Mouse (Mus musculus): ENCODE measurements around the gene Tsen34. TPM values are rescaled to one million over a fixed set of nuclear protein-coding genes. Genes with fewer than 3 reads are reported as not detected.

Tsen34 gene
- polyA plus RNA-seq, 1 experiment from 2014 or later = 244 TPM

DNA sequence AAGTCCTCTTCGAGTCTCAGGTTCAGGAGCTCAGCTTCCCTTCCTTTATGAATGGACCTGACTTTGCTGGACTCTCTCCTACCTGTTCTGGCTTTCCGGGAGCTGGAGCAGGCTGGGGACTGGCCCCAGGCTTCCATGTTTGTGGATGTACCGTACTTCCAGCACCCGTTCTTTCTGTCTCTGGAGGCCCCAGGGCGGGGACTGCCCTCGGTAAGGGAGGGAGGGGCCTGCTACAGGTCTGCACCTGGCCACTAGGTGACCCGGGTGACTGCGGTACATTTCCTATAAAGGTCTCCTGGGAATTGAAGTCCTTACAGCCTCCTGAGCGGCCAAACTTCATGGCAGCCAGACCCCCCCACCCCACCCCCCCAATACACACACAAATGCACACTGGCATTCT, 15.3 kb upstream of the Tsen34 start, which contains the start of gene Tmc4:
Tmc4 (minus strand) TSS at position 212 of the 400 bp plus-strand sequence.
- Histone ChIP-seq H3K9ac (ENCODE audit: low read length) (no peak within 1 kb of the TSS), H3K36me3 (ENCODE audit: control insufficient read depth, insufficient read depth, low read length) (no peaks in the 10 kb centered on the region; the same call in 1 of the 2 replicates), H3K27me3 (ENCODE audit: control insufficient read depth, insufficient read depth, low read length) (no peaks in the 10 kb centered on the region), H3K4me2 (ENCODE audit: low read depth) (no peak within 1 kb of the TSS), H3K4me3 (ENCODE audit: low read depth, low read length) (no peak within 1 kb of the TSS), H3K27ac (ENCODE audit: low read depth, low read length) (no peak within 1 kb of the TSS), H3K4me1 (ENCODE audit: control insufficient read depth, insufficient read depth, low read length) (no peaks in the 10 kb centered on the region), H3K9me3 (ENCODE audit: control insufficient read depth, low read length) (no peaks in the 10 kb centered on the region)
- no peak for ATAC-seq (ENCODE audit: insufficient read depth, low FRiP score, low TSS enrichment)
- no peak for DNase-seq (ENCODE audit: low spot score)
- 60% methylated on average over 9 of the region's 9 CpGs for WGBS

DNA sequence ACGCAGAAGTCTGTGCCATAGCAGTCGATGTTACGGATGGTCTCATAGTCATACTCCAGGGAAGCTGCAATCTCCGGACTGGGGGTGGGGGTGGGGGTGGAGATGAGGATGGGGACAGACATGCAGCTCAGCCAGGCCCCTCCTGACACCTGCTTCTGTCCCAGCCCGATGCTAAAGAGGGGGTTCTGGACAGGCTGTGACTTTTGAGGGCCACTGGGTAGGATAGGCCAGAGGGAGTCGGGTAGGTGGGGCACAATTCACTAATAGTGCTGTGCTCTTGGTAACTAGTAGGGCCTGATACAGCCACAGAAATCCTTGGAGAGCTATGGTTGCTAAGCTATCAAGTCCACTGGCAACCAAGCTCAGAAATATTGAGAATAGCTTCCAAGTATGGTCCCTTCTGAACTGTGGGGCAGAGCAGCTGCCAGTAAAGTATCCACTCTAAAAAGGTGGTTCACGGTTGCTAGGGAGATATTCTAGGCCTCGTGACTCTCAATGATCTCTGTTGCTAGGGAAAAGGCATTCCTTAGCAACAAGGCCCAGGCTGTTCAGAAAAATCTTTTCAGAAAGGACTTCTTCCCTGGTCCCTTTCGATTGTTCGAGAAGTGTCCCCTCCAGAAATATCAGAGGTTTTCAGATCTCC, 8.6 kb upstream of the Tsen34 start:
- DNase-seq (ENCODE audit: low spot score) (peak; percentile 25), ATAC-seq (ENCODE audit: insufficient read depth, low FRiP score, low TSS enrichment) (peak; percentile 61)
- Histone ChIP-seq H3K4me3 (ENCODE audit: low read depth, low read length) (no peak overlapping the region), H3K27ac (ENCODE audit: low read depth, low read length) (0 out of 2 replicates have a peak overlapping the region, but pooled peaks have one; percentile 27), H3K4me2 (ENCODE audit: low read depth) (no peak overlapping the region), H3K36me3 (ENCODE audit: control insufficient read depth, insufficient read depth, low read length) (peaks cover 3% of the 10 kb centered on the region; the same call in 1 of the 2 replicates), H3K9me3 (ENCODE audit: control insufficient read depth, low read length) (no peaks in the 10 kb centered on the region), H3K27me3 (ENCODE audit: control insufficient read depth, insufficient read depth, low read length) (no peaks in the 10 kb centered on the region), H3K4me1 (ENCODE audit: control insufficient read depth, insufficient read depth, low read length) (peaks cover 4% of the 10 kb centered on the region), H3K9ac (ENCODE audit: low read length) (no peak overlapping the region)
- whole genome bisulfite sequencing = 77% methylated on average over 10 of the region's 10 CpGs

DNA sequence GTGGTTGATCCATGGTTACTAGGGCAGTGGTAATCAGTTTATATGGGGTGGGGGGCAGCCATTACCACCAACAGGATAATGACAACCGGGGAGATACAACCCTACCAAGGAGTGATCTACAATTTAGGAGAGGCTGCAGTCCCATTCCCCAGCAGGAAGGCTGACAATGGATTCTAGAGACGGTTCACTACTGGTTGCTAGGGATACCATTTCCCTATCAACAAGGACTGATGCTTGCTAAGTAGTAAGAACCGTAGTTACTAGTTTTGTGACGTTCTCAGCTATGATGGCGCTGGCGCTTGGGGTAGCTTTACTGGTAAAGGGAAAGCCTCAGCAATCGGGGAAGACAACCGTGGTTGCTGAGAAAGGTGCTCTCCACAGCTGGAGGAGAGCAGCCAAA, 8.0 kb upstream of the Tsen34 start:
- Histone ChIP-seq H3K4me3 (ENCODE audit: low read depth, low read length) (no peak overlapping the region), H3K9ac (ENCODE audit: low read length) (no peak overlapping the region), H3K9me3 (ENCODE audit: control insufficient read depth, low read length) (no peaks in the 10 kb centered on the region), H3K27me3 (ENCODE audit: control insufficient read depth, insufficient read depth, low read length) (no peaks in the 10 kb centered on the region), H3K36me3 (ENCODE audit: control insufficient read depth, insufficient read depth, low read length) (peaks cover 3% of the 10 kb centered on the region), H3K4me2 (ENCODE audit: low read depth) (no peak overlapping the region), H3K27ac (ENCODE audit: low read depth, low read length) (no peak overlapping the region), H3K4me1 (ENCODE audit: control insufficient read depth, insufficient read depth, low read length) (peaks cover 4% of the 10 kb centered on the region)
- DNase-seq (ENCODE audit: low spot score) (no peak), ATAC-seq (ENCODE audit: insufficient read depth, low FRiP score, low TSS enrichment) (no peak)
- WGBS = 80% methylated on average over 8 of the region's 8 CpGs

DNA sequence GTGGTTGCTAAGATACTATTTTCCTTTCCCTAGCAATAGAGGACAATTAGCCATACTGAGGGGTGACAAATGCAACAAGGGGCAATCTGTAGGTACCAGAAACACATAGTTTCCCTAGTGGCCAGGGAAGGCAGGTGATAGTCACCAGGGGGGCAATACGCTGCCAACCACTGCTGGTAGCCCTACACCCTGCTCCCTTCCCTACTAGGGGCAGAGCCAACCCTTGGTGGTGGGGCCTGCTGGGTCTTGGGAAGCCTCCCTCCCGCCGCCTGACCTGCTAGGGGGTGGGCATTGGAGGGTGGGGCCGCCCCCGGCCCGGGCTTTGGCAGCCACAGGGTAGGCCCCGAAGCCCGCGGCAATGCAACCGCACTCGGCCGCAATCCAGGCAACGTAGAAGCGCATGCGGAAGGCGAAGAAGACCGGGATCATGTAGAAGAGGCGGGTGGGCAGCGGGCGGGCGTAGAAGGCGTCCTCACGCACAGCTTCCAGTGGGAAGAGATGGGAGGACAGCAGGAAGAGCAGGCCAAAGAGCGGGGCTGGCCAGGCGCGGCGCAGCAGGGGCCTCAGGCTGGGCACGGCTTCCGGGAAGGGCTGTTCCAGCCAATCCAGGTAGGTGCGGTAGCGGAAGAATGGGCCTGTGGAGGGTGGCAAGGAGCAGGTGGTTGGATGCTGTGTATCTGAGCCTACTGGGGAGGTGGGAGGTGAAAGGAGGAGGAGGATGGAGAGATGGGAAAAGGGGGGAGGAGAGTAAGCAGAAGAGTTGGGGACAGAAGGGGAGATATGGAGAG, 7.1 kb upstream of the Tsen34 start:
- WGBS = 82% methylated on average over 31 of the region's 31 CpGs
- Histone ChIP-seq H3K4me3 (ENCODE audit: low read depth, low read length) (no peak overlapping the region), H3K9ac (ENCODE audit: low read length) (no peak overlapping the region; the same call in 1 of the 2 replicates), H3K36me3 (ENCODE audit: control insufficient read depth, insufficient read depth, low read length) (peaks cover 3% of the 10 kb centered on the region), H3K9me3 (ENCODE audit: control insufficient read depth, low read length) (no peaks in the 10 kb centered on the region), H3K4me2 (ENCODE audit: low read depth) (no peak overlapping the region), H3K27ac (ENCODE audit: low read depth, low read length) (no peak overlapping the region), H3K27me3 (ENCODE audit: control insufficient read depth, insufficient read depth, low read length) (no peaks in the 10 kb centered on the region), H3K4me1 (ENCODE audit: control insufficient read depth, insufficient read depth, low read length) (peaks cover 4% of the 10 kb centered on the region)
- DNase-seq (ENCODE audit: low spot score) (no peak), ATAC-seq (ENCODE audit: insufficient read depth, low FRiP score, low TSS enrichment) (peak; percentile 31; the same call in 1 of the 2 replicates)

DNA sequence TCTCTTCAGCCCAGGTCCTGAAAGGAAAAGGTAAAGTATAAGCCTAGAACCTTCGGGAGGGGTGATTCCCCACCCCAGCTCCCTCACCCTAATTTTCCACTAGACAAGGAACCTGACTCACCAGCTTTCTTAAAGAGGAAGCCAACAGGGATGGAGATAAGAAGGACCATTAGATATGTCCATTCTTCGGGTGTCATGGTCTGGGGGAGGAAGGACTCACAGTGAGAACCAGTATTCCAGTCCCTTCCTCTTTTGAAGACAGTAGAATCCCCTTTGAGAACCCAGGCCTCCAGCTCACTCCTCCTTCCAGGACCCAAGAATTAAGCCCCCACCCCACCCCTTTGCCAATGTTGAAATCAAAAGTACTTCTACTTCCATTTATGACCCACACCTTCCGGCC, 744 bp upstream of the Tsen34 start:
- Histone ChIP-seq H3K4me3 (ENCODE audit: low read depth, low read length) (peak overlapping the region; percentile 53), H3K4me1 (ENCODE audit: control insufficient read depth, insufficient read depth, low read length) (0 out of 2 replicates have a peak, but pooled peaks cover 11% of the 10 kb centered on the region), H3K36me3 (ENCODE audit: control insufficient read depth, insufficient read depth, low read length) (no peaks in the 10 kb centered on the region; the same call in 1 of the 2 replicates), H3K27ac (ENCODE audit: low read depth, low read length) (no peak overlapping the region), H3K9ac (ENCODE audit: low read length) (peak overlapping the region; percentile 75), H3K27me3 (ENCODE audit: control insufficient read depth, insufficient read depth, low read length) (no peaks in the 10 kb centered on the region), H3K4me2 (ENCODE audit: low read depth) (peak overlapping the region; percentile 78), H3K9me3 (ENCODE audit: control insufficient read depth, low read length) (no peaks in the 10 kb centered on the region)
- 42% methylated on average over 3 of the region's 3 CpGs for WGBS
- DNase-seq (ENCODE audit: low spot score) (no peak), ATAC-seq (ENCODE audit: insufficient read depth, low FRiP score, low TSS enrichment) (no peak)

DNA sequence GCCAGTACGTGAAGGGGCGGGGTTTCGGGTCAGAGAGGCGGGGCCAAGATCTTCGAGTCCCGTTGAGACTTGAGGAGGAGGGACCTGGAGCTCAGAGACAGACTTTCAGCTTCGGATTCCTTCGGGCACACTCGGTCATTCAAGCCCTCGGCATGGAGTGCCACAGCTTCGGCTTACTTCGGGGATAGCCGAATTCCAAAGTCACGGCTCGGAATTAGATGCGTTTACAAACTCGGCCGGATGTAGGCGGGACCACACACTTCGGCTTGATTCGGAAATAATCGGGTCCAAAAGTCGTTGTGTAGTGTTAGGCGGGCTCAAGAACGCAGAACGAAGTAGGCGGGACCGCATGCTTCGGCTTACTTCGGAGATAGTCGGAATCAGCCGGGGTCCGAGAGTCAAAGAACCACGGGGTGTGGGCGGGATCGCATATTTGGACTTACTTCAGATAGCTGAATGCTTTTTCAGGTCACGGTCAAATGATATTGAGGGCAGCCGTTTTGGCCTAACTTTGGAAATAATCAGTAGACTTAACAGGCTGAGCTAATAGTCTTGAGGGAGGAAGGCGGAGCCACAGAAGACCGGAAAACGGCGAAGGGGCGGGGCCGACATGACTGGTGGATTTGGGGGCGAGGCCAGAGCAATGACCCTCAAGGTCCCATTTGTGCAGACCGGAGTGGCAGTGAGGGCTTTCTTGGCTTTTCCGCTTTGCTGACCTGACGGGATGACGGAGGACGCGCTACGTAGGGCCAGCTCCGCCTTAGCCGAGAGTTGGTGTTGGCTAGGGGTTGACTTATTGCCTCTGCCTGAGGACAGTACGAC, 535 bp downstream of the Tsen34 start, which contains the start of gene Mboat7:
Mboat7 (minus strand) TSS at position 537 of the 822 bp plus-strand sequence.
- Histone ChIP-seq H3K27me3 (ENCODE audit: control insufficient read depth, insufficient read depth, low read length) (no peaks in the 10 kb centered on the region), H3K4me3 (ENCODE audit: low read depth, low read length) (peak within 1 kb of the TSS; percentile 53), H3K4me2 (ENCODE audit: low read depth) (peak within 1 kb of the TSS; percentile 78), H3K4me1 (ENCODE audit: control insufficient read depth, insufficient read depth, low read length) (0 out of 2 replicates have a peak, but pooled peaks cover 11% of the 10 kb centered on the region), H3K27ac (ENCODE audit: low read depth, low read length) (peak within 1 kb of the TSS; percentile 88), H3K9ac (ENCODE audit: low read length) (peak within 1 kb of the TSS; percentile 75), H3K9me3 (ENCODE audit: control insufficient read depth, low read length) (no peaks in the 10 kb centered on the region), H3K36me3 (ENCODE audit: control insufficient read depth, insufficient read depth, low read length) (no peaks in the 10 kb centered on the region; the same call in 1 of the 2 replicates)
- DNase-seq (ENCODE audit: low spot score) (peak; percentile 94), ATAC-seq (ENCODE audit: insufficient read depth, low FRiP score, low TSS enrichment) (peak; percentile 88)
- WGBS = under 1% methylated on average over 55 of the region's 55 CpGs

DNA sequence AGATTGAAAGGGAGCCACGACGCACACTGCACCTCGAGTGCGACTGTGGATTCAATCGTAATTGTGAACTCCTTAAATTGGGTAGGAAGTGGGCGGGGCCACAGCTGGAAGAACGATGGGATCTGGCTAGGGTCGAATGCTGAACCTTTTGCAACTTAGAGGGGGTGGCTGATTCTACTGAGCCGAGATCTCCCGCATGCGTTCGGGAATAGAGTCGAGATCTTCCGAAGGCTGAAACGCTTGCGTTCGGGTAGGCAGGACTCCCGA, 1.1 kb downstream of the Tsen34 start:
- peak overlapping the region; percentile 88 for H3K27ac ChIP-seq (ENCODE audit: low read depth, low read length)
- DNase-seq (ENCODE audit: low spot score) (no peak), ATAC-seq (ENCODE audit: insufficient read depth, low FRiP score, low TSS enrichment) (no peak)
- H3K36me3 ChIP-seq (ENCODE audit: control insufficient read depth, insufficient read depth, low read length) = no peaks in the 10 kb centered on the region; the same call in 1 of the 2 replicates
- under 1% methylated on average over 18 of the region's 18 CpGs for whole genome bisulfite sequencing
- no peaks in the 10 kb centered on the region for H3K9me3 ChIP-seq (ENCODE audit: control insufficient read depth, low read length)
- peak overlapping the region; percentile 78 for H3K4me2 ChIP-seq (ENCODE audit: low read depth)
- H3K27me3 ChIP-seq (ENCODE audit: control insufficient read depth, insufficient read depth, low read length) = no peaks in the 10 kb centered on the region
- H3K4me3 ChIP-seq (ENCODE audit: low read depth, low read length) = peak overlapping the region; percentile 53
- H3K4me1 ChIP-seq (ENCODE audit: control insufficient read depth, insufficient read depth, low read length) = 0 out of 2 replicates have a peak, but pooled peaks cover 11% of the 10 kb centered on the region
- peak overlapping the region; percentile 75 for H3K9ac ChIP-seq (ENCODE audit: low read length)

All from neural tube, embryonic 11.5 days (tissue).